Mouse (Mus musculus): ENCODE data around the gene 2410004B18Rik. TPM values are rescaled to one million over a fixed set of nuclear protein-coding genes. Genes with fewer than 3 reads are reported as not detected.

2410004B18Rik gene
- polyA plus RNA-seq, 1 experiment from 2014 or later, result 45.5 TPM

DNA sequence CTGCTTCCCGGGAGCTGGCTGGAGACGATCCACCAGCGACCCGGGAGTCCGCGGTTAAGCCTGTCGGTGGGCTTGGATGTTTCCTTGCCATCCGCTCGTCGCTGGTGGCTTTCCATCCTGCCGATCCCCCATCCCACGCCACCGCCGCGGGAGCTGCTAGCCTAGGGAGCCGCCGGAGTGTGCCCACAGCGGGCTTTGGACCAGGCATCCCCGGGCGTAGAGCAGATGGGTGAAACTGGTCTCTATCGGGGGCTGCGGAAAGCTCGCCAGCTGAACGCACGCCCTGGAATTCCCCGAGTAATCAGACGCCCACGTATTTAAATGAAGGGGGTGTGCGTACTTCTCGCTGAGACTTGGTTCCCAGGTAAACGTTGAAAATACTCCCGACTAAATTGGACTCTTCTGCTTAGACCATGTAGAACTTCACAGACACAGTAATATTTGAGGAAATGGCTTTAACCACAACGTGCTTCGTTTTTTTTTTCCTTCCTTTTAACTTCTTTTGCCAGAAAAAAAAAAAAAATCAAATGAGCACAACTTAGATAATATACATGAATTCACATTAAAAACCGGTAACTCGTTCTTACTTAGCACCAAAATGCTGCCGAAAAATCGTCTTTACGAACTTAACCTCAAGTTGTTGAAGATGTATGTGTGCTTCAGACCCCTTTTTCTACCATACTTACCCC, 13.0 kb upstream of the 2410004B18Rik start:
- peak; percentile 5 for ATAC-seq (replicated peaks; ENCODE audit: extremely low read depth, insufficient read depth, low FRiP score)

DNA sequence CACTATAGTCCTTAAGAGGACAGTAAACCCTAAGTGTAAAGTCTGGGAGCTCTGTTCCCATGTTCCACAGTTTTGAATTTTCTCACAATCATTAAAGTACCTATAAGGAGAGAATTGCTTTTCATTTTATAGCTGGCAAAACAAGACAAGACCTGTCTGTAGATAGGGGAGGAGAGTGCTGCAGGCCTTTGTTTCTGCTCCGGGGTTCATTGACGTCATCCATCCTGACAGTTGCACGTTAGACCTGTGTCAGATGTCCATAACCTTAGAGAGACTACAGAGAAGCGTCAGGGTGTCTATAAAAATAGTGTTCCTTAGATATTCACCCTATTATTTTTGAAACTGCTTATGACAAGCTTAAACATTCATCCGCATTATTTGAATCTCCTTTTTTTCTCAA, 12.3 kb upstream of the 2410004B18Rik start:
- Histone ChIP-seq H3K36me3 (ENCODE audit: control insufficient read depth, insufficient read depth) (peaks cover 2% of the 10 kb centered on the region; the same call in 1 of the 2 replicates), H3K9me3 (replicated peaks; ENCODE audit: control insufficient read depth, low read length) (no peaks in the 10 kb centered on the region), H3K27me3 (ENCODE audit: control insufficient read depth, insufficient read depth, low read length) (no peaks in the 10 kb centered on the region), H3K4me3 (ENCODE audit: low read length) (peak overlapping the region; percentile 95), H3K27ac (ENCODE audit: low read length) (no peak overlapping the region), H3K4me1 (ENCODE audit: control insufficient read depth, insufficient read depth, low read length) (peaks cover 17% of the 10 kb centered on the region), H3K9ac (ENCODE audit: low read length) (peak overlapping the region; percentile 94), H3K4me2 (ENCODE audit: low read depth, low read length) (peak overlapping the region; percentile 81)
- 52% methylated on average over 5 of the region's 5 CpGs for WGBS
- no peak for ATAC-seq (replicated peaks; ENCODE audit: extremely low read depth, insufficient read depth, low FRiP score)

More for the DNA sequence above, 13.0 kb upstream of the 2410004B18Rik start:
- Histone ChIP-seq H3K9ac (ENCODE audit: low read length) (peak overlapping the region; percentile 94), H3K4me1 (ENCODE audit: control insufficient read depth, insufficient read depth, low read length) (peaks cover 17% of the 10 kb centered on the region), H3K9me3 (replicated peaks; ENCODE audit: control insufficient read depth, low read length) (no peaks in the 10 kb centered on the region), H3K27ac (ENCODE audit: low read length) (peak overlapping the region; percentile 96), H3K4me3 (ENCODE audit: low read length) (peak overlapping the region; percentile 95), H3K27me3 (ENCODE audit: control insufficient read depth, insufficient read depth, low read length) (no peaks in the 10 kb centered on the region), H3K4me2 (ENCODE audit: low read depth, low read length) (peak overlapping the region; percentile 81), H3K36me3 (ENCODE audit: control insufficient read depth, insufficient read depth) (no peaks in the 10 kb centered on the region)
- 3% methylated on average over 39 of the region's 39 CpGs for WGBS

GRCm38 (mm10) chr3:145929525-145930400, 8.1 kb upstream of the 2410004B18Rik start:
- Histone ChIP-seq H3K9ac (ENCODE audit: low read length) (no peak overlapping the region), H3K4me2 (ENCODE audit: low read depth, low read length) (no peak overlapping the region), H3K4me3 (ENCODE audit: low read length) (no peak overlapping the region), H3K27ac (ENCODE audit: low read length) (no peak overlapping the region), H3K9me3 (replicated peaks; ENCODE audit: control insufficient read depth, low read length) (no peaks in the 10 kb centered on the region), H3K4me1 (ENCODE audit: control insufficient read depth, insufficient read depth, low read length) (peaks cover 11% of the 10 kb centered on the region), H3K36me3 (ENCODE audit: control insufficient read depth, insufficient read depth) (peaks cover 21% of the 10 kb centered on the region), H3K27me3 (ENCODE audit: control insufficient read depth, insufficient read depth, low read length) (no peaks in the 10 kb centered on the region)
- ATAC-seq (replicated peaks; ENCODE audit: extremely low read depth, insufficient read depth, low FRiP score), result no peak
- 72% methylated on average over 7 of the region's 7 CpGs for WGBS

DNA sequence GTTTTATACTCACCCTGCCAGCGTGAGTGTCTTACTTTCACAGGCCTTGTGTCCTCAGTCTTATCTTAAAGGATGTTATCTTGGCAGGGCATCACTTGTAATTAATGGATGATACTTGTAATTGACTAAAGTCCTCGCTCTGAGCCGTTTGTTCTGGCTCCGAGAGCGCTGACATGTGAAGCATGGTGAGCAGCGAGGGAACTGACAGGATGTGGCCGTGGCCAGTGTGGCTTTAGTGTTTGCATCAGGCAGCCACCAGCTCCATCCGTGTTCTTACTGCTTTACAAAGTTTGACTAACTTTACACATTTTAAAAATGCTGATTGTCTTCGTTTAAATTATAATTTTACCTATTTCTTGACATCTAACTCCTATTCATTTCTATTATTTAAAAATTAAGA, 4.0 kb upstream of the 2410004B18Rik start:
- peaks cover 21% of the 10 kb centered on the region for H3K36me3 ChIP-seq (ENCODE audit: control insufficient read depth, insufficient read depth)
- no peaks in the 10 kb centered on the region for H3K9me3 ChIP-seq (replicated peaks; ENCODE audit: control insufficient read depth, low read length)
- WGBS, result 64% methylated on average over 9 of the region's 9 CpGs
- no peak overlapping the region for H3K9ac ChIP-seq (ENCODE audit: low read length)
- H3K27ac ChIP-seq (ENCODE audit: low read length), result no peak overlapping the region
- no peak overlapping the region for H3K4me2 ChIP-seq (ENCODE audit: low read depth, low read length)
- no peak overlapping the region for H3K4me3 ChIP-seq (ENCODE audit: low read length)
- ATAC-seq (replicated peaks; ENCODE audit: extremely low read depth, insufficient read depth, low FRiP score), result no peak
- no peaks in the 10 kb centered on the region for H3K27me3 ChIP-seq (ENCODE audit: control insufficient read depth, insufficient read depth, low read length)
- peaks cover 2% of the 10 kb centered on the region for H3K4me1 ChIP-seq (ENCODE audit: control insufficient read depth, insufficient read depth, low read length)

GRCm38 (mm10) chr3:145938405-145939349, 863 bp downstream of the 2410004B18Rik start:
- 16% methylated on average over 49 of the region's 50 CpGs for WGBS
- peak; percentile 10; the same call in 1 of the 2 replicates for ATAC-seq (replicated peaks; ENCODE audit: extremely low read depth, insufficient read depth, low FRiP score)
- H3K4me3 ChIP-seq (ENCODE audit: low read length), result peak overlapping the region; percentile 92
- no peaks in the 10 kb centered on the region for H3K27me3 ChIP-seq (ENCODE audit: control insufficient read depth, insufficient read depth, low read length)
- no peaks in the 10 kb centered on the region for H3K9me3 ChIP-seq (replicated peaks; ENCODE audit: control insufficient read depth, low read length)
- H3K4me2 ChIP-seq (ENCODE audit: low read depth, low read length), result peak overlapping the region; percentile 84
- peak overlapping the region; percentile 77; the same call in 1 of the 2 replicates for H3K27ac ChIP-seq (ENCODE audit: low read length)
- H3K9ac ChIP-seq (ENCODE audit: low read length), result peak overlapping the region; percentile 86
- peaks cover 21% of the 10 kb centered on the region for H3K4me1 ChIP-seq (ENCODE audit: control insufficient read depth, insufficient read depth, low read length)
- peaks cover 8% of the 10 kb centered on the region; the same call in 1 of the 2 replicates for H3K36me3 ChIP-seq (ENCODE audit: control insufficient read depth, insufficient read depth)

- peaks cover 14% of the 10 kb centered on the region for H3K36me3 ChIP-seq (ENCODE audit: control insufficient read depth, insufficient read depth)
- H3K9me3 ChIP-seq (replicated peaks; ENCODE audit: control insufficient read depth, low read length), result no peaks in the 10 kb centered on the region
- 66% methylated on average over 12 of the region's 12 CpGs for WGBS
- peak overlapping the region; percentile 92 for H3K4me3 ChIP-seq (ENCODE audit: low read length)
- no peaks in the 10 kb centered on the region for H3K27me3 ChIP-seq (ENCODE audit: control insufficient read depth, insufficient read depth, low read length)
- H3K9ac ChIP-seq (ENCODE audit: low read length), result 0 out of 2 replicates have a peak overlapping the region, but pooled peaks have one; percentile 8
- no peak overlapping the region for H3K27ac ChIP-seq (ENCODE audit: low read length)
- peaks cover 21% of the 10 kb centered on the region for H3K4me1 ChIP-seq (ENCODE audit: control insufficient read depth, insufficient read depth, low read length)
- H3K4me2 ChIP-seq (ENCODE audit: low read depth, low read length), result peak overlapping the region; percentile 84
- no peak for ATAC-seq (replicated peaks; ENCODE audit: extremely low read depth, insufficient read depth, low FRiP score)
These were observed 1.6 kb downstream of the 2410004B18Rik start for GRCm38 (mm10) chr3:145939402-145939801.

- H3K27ac ChIP-seq (ENCODE audit: low read length), result no peak overlapping the region
- no peaks in the 10 kb centered on the region for H3K9me3 ChIP-seq (replicated peaks; ENCODE audit: control insufficient read depth, low read length)
- no peak for ATAC-seq (replicated peaks; ENCODE audit: extremely low read depth, insufficient read depth, low FRiP score)
- no peak overlapping the region for H3K4me3 ChIP-seq (ENCODE audit: low read length)
- H3K4me1 ChIP-seq (ENCODE audit: control insufficient read depth, insufficient read depth, low read length), result peaks cover 21% of the 10 kb centered on the region
- no peak overlapping the region; the same call in 1 of the 2 replicates for H3K4me2 ChIP-seq (ENCODE audit: low read depth, low read length)
- no peak overlapping the region for H3K9ac ChIP-seq (ENCODE audit: low read length)
- peaks cover 20% of the 10 kb centered on the region for H3K36me3 ChIP-seq (ENCODE audit: control insufficient read depth, insufficient read depth)
- WGBS, result 71% methylated on average over 4 of the region's 4 CpGs
- no peaks in the 10 kb centered on the region for H3K27me3 ChIP-seq (ENCODE audit: control insufficient read depth, insufficient read depth, low read length)
These were observed 2.2 kb downstream of the 2410004B18Rik start for GRCm38 (mm10) chr3:145939971-145940370.

DNA sequence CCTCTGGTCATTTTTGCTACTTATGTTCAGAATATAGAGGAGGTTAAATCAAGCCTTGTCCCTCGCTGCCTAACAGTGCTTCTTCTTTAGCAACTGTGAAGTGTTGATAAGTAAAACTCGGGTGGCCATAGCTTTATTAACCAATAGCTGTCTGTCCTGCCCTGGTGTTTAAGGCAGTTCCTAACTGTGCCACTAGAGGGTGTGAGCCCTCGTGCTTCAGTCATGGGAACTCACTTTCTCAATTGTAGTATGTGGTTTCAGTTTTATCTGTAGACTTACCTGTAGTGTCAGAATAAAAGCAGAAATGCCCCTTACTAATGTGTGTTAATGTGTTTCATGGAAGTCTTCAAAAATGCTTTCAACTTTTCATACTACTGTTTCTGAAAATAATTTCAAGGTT, 4.2 kb downstream of the 2410004B18Rik start:
- H3K4me3 ChIP-seq (ENCODE audit: low read length), result no peak overlapping the region
- H3K27me3 ChIP-seq (ENCODE audit: control insufficient read depth, insufficient read depth, low read length), result no peaks in the 10 kb centered on the region
- WGBS, result 3% methylated on average over 3 of the region's 3 CpGs
- no peak overlapping the region for H3K4me2 ChIP-seq (ENCODE audit: low read depth, low read length)
- no peak overlapping the region for H3K9ac ChIP-seq (ENCODE audit: low read length)
- peaks cover 30% of the 10 kb centered on the region for H3K4me1 ChIP-seq (ENCODE audit: control insufficient read depth, insufficient read depth, low read length)
- H3K9me3 ChIP-seq (replicated peaks; ENCODE audit: control insufficient read depth, low read length), result no peaks in the 10 kb centered on the region
- peaks cover 22% of the 10 kb centered on the region for H3K36me3 ChIP-seq (ENCODE audit: control insufficient read depth, insufficient read depth)
- no peak for ATAC-seq (replicated peaks; ENCODE audit: extremely low read depth, insufficient read depth, low FRiP score)
- H3K27ac ChIP-seq (ENCODE audit: low read length), result no peak overlapping the region

Data from heart, embryonic 16.5 days (tissue).